Mouse (Mus musculus): Measurements from ENCODE around the gene Gimap9.

Gene Gimap9

DNA sequence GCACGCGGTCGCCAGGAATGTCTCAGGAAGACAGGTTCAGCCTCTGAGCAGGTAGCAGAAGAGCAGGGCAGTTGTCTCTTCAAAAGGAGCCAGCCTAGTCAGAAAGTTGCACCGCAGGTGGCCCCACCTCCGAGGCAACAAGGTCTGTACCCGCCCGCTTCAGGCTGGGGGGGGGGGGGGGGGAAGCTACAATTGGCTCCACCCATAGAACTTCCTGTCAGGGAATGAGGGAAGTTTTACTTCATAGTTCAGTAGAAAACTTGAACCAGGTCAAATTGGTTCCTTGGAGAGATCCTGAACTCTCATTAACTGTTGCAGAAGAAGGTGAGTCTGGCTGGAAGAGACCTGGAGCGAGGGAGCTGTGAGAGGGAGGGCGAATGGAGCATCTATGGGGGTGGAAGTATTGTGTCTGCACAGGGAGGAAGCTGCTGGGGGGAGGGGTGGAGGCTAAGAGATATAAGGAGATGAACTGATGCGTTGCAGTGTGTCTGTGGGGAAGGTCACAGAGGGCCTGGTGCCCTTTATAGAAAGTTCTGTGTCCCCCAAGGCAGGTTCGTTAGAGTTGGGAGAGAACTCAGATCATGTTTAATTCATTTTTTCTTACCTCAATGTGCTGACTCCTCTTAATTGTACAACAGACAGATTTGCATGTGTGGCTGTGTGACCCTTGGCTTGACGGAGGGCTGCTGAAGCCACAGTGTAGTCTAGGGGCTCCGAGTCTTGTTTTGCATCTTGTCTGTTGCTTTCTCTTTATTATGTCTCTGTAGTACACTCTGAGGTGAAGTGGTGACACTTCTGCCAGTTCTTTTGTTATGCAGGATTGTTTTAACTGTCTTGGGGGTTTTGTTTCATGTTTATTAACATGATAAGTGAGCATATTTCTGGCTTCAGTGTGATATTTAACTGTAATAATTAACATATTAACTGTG lies at the start of gene Gimap9:
TSS of gene Gimap9 (plus strand) at position 199 of the 929 bp plus-strand sequence.
- DNase-seq (ENCODE audit: low spot score in 2 of 2): no peak

DNA sequence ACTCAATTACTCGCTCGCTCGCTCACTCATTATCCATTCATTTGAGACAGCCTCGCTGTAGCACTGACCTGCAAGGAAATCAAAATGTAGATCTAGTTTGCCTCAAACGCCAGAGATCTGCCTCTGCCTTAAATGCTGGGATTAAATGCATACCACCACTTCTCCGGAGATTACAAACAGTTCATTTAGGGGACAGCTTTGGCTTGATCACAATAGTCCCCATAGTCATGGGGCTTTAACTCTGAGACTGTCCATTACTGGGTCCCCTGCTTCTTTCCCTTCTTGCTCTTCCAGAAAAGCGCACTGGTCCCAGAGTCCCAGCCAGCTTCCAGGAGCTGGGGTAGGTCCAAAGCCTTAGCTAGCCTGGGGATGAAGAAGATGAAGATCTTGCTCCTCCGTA lies 49.5 kb upstream of the Gimap9 start, which contains the start of gene AI854703:
TSS of gene AI854703 (plus strand) at position 301 of the 400 bp plus-strand sequence.
- DNase-seq (ENCODE audit: low spot score in 2 of 2): no peak

GRCm38 (mm10) chr6:48626984-48627383 lies 48.9 kb upstream of the Gimap9 start:
- peak in 1 of 2 experiments; percentile 44 for DNase-seq (ENCODE audit: low spot score in 2 of 2)

- DNase-seq (ENCODE audit: low spot score in 2 of 2): no peak
Measured at GRCm38 (mm10) chr6:48627511-48627924, 48.4 kb upstream of the Gimap9 start.

- DNase-seq (ENCODE audit: low spot score in 2 of 2): no peak
Measured at GRCm38 (mm10) chr6:48628377-48628776, 47.6 kb upstream of the Gimap9 start.

GRCm38 (mm10) chr6:48628808-48629660 lies 46.9 kb upstream of the Gimap9 start:
- DNase-seq (ENCODE audit: low spot score in 2 of 2): peak in 1 of 2 experiments; percentile 40

DNA sequence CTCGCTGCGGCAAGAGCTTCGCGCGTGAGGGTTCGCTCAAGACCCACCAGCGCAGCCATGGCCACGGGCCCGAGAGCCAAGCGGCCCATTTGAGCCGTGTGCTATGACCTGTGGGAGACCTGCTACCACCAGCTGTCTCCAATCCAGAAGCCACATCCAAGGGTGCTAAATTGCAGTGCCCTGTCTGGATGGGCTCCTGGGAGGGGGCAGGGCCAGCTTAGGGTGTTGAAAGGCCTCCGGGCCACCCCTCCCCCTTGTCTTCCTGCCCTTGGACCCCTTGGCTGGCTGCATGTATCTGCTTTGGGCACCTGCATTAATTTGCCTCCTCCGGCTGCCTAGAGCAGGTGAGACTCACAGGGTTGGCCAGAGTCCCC lies 46.3 kb upstream of the Gimap9 start:
- DNase-seq (ENCODE audit: low spot score in 2 of 2): no peak

GRCm38 (mm10) chr6:48630831-48631230 lies 45.1 kb upstream of the Gimap9 start:
- DNase-seq (ENCODE audit: low spot score in 2 of 2): no peak

- DNase-seq (ENCODE audit: low spot score in 2 of 2): no peak
Measured at GRCm38 (mm10) chr6:48635105-48635504, 40.8 kb upstream of the Gimap9 start.

DNA sequence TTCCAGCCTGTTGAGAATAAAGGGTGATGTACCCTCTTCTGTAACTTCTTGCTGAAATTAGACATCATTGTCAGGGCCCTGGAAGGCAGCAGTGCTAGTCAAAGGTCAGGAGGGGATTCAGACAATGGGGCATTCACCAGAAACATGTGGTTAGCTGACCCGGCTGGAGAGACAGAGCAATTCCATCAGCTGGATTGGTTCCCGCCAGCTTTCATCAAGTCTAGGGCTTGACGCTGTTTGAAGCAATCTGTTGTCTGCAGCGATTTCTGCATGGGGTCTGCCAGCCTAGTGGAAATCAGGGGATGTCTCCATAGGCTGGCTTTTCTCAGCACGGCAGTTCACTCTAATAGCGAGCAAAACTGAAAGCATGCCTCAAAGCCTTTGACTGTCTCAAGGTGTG lies 39.4 kb upstream of the Gimap9 start:
- no peak for DNase-seq (ENCODE audit: low spot score in 2 of 2)

DNA sequence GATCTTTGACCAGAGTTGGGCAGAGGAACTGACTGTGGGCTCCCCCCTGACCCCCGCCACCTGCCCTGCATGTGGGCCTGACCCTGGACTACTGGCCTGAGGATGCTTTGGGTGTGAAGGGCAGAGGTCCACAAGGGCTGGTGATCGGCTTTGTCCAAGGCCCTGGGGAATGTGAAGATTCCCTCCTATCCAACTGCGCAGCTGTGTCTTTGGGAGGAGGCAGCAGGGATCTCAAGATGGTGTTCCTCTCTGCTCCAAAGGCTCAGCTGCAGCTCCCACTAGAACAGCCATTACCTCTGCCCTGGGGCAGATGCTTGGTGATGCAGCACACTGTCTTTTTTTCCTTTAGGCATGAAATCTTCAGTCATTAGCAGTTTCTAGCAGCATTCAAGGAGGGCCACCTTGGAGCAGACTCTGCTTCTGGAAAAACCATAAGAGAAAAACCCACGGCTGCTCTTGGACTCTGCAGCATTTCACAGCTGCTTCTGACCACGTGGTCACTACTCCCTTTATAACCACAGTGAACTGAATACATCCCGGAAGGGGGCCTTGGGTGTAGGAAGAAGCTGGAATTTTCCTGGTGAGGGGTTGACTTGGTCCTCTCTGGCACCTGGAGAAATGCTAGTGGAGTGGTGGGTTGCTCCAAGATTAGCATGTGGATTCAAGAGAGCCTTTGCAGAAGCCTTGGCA lies 38.0 kb upstream of the Gimap9 start:
- DNase-seq (ENCODE audit: low spot score in 2 of 2): no peak

GRCm38 (mm10) chr6:48638553-48638952 lies 37.4 kb upstream of the Gimap9 start:
- DNase-seq (ENCODE audit: low spot score in 2 of 2): no peak

GRCm38 (mm10) chr6:48641391-48641790 lies 34.5 kb upstream of the Gimap9 start:
- DNase-seq (ENCODE audit: low spot score in 2 of 2): no peak

- DNase-seq (ENCODE audit: low spot score in 2 of 2): peak in 1 of 2 experiments; percentile 21
Measured at GRCm38 (mm10) chr6:48642764-48643292, 33.1 kb upstream of the Gimap9 start.

GRCm38 (mm10) chr6:48645660-48646308 lies 30.1 kb upstream of the Gimap9 start:
- peak in 1 of 2 experiments; percentile 64 for DNase-seq (ENCODE audit: low spot score in 2 of 2)

DNA sequence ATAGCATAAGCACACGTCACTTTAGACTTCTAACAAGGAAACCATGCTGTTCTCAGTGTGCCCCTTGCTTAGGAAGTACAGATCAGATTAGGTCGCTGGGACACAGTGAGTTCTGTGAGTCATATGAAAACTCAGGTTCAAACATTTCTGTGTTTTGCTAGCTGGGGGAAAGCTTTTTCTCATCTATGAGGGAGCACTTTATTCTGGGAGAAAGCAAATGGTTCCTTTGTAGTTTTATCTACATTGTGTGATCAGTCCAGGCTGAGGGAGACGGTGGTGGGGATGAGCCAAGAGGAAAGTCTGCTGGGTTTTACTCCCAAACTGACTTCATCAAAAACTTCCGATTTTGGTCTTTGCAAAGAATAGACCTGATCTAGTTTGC lies 29.6 kb upstream of the Gimap9 start:
- no peak for DNase-seq (ENCODE audit: low spot score in 2 of 2)

DNA sequence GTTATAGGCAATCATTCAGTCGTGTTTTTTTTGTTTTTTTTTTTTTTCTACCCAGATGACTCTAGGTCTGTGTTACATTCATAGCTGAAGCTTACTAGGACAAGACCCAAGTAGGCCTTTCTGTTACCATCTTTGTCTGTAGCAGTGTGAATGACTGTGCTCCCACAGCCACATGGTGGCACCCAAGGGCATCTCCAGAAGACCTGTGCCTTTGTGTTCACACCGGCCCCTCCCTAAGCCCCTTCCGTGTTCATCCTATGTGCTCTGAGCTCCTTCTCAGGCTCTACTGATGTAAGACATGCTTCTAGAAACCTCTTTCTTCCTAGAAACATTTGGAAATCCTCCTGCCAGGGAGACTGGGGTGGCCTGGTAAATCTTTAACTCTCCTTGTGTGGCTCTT lies 28.9 kb upstream of the Gimap9 start, which contains the start of gene Gimap8:
TSS of gene Gimap8 (plus strand) at position 240 of the 400 bp plus-strand sequence.
- DNase-seq (ENCODE audit: low spot score in 2 of 2): no peak

DNA sequence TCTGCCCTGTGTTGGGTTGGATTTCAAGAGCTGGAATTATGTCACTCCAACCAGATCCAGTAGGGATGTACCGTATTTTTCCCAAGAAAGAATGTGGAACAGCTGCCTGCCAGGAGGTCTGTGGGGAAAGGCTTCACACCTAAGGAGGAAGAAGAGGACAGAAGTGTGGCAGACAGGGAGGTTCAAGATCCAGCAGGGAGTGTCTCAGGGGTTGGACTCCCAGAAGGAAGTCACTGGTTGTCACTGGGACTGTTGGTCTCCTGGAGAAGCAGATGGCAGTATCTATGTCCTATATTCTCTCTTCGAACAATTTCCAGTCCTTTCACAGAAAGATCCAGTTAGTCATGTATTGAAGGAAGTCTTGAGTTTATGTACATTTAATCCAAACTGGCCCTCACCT lies 28.3 kb upstream of the Gimap9 start:
- no peak for DNase-seq (ENCODE audit: low spot score in 2 of 2)

DNA sequence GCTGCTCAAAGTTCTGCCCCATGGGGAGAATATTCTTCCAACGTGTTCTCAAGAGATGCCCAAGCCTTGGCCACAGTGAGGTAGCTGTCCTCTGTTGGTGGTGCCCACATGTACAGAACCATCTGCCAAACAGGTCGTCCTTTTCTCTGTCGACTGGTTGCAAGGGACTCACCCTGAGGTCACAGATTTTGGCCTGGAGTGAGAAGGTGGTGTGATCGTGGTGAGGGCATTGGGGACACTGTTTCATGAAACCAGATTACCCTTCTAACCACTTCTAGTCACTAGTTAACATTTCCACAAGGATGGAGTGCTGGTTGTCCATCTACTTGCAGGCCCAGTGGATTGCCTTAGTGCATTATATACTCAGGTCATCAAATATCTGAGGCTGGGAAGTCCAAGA lies 27.1 kb upstream of the Gimap9 start:
- DNase-seq (ENCODE audit: low spot score in 2 of 2): no peak

- no peak for DNase-seq (ENCODE audit: low spot score in 2 of 2)
Measured at GRCm38 (mm10) chr6:48650041-48650440, 25.9 kb upstream of the Gimap9 start.

GRCm38 (mm10) chr6:48658721-48659120 lies 17.2 kb upstream of the Gimap9 start:
- DNase-seq (ENCODE audit: low spot score in 2 of 2): no peak
